ENCODE assay signal across 22 mouse cellular contexts in the genomic region with DNA sequence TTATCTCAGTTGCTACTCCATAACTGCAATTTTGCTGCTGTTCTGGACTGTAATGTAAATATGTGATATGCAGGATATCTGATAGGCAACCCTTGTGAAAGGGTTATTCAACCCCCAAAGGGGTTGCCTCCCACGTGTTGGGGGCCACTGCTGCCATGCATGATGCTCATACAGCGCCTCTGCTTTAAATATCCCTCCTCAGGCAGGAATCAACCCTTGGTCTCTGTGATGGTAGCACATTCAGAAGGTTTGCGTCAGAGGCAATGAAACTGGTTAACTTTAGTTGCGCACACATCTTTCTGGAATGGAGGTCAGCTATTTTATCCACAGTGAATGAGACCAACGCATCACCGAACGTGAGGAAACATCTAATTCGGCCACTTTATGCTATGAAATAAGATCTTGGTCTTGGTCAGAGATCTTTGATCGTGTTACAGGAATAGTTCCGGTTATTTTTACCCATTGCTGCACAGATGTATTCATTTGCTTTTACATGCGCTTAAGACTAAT.
"Had no signal": no experiment of that assay in that cellular context is flagged by ENCODE, and none has a peak within 500 bp of the region (broad histone marks: within the 10 kb centered on the region; RNA-seq: fewer than 3 reads in every experiment).

No protein-coding gene starts in this region.

- H3K4me3 ChIP-seq: heart, embryonic 10.5 days; heart, embryonic 12.5 days; hindbrain, embryonic 13.5 days; hindbrain, embryonic 15.5 days; layer of hippocampus, adult 2 months; left cerebral cortex, adult 2 months; limb, embryonic 10.5 days; limb, embryonic 12.5 days; liver, embryonic 13.5 days; liver, embryonic 15.5 days had no signal

- H3K36me3 ChIP-seq: heart, embryonic 10.5 days; heart, embryonic 12.5 days; hindbrain, embryonic 13.5 days; hindbrain, embryonic 15.5 days; limb, embryonic 10.5 days; limb, embryonic 12.5 days; liver, embryonic 13.5 days; liver, embryonic 15.5 days had no signal

- H3K9ac ChIP-seq: heart, embryonic 12.5 days; hindbrain, embryonic 13.5 days; hindbrain, embryonic 15.5 days; limb, embryonic 12.5 days; liver, embryonic 13.5 days; liver, embryonic 15.5 days had no signal

- ATAC-seq: hindbrain, postnatal 0 days; intestine, embryonic 16.5 days had no signal

- DNase-seq: gastrocnemius, postnatal 14 days; heart, adult 18-20 months; heart, postnatal 10 days; kidney, adult 11 months; kidney, adult 2 months; kidney, postnatal 10 days; kidney, postnatal 25 days; kidney, postnatal 4 days; liver; liver, embryonic 13.5 days had no signal

- H3K4me1 ChIP-seq: heart, embryonic 10.5 days; heart, embryonic 12.5 days; hindbrain, embryonic 13.5 days; hindbrain, embryonic 15.5 days; limb, embryonic 10.5 days; limb, embryonic 12.5 days; liver, embryonic 13.5 days; liver, embryonic 15.5 days had no signal

- H3K9me3 ChIP-seq: heart, embryonic 10.5 days; heart, embryonic 12.5 days; hindbrain, embryonic 13.5 days; hindbrain, embryonic 15.5 days; limb, embryonic 10.5 days; limb, embryonic 12.5 days; liver, embryonic 13.5 days; liver, embryonic 15.5 days had no signal

- H3K27me3 ChIP-seq: heart, embryonic 12.5 days; hindbrain, embryonic 13.5 days; hindbrain, embryonic 15.5 days; limb, embryonic 12.5 days; liver, embryonic 13.5 days; liver, embryonic 15.5 days had no signal

- H3K4me2 ChIP-seq: heart, embryonic 12.5 days; hindbrain, embryonic 13.5 days; hindbrain, embryonic 15.5 days; limb, embryonic 12.5 days; liver, embryonic 11.5 days; liver, embryonic 13.5 days; liver, embryonic 15.5 days had no signal

- H3K27ac ChIP-seq: heart, embryonic 10.5 days; hindbrain, embryonic 13.5 days; hindbrain, embryonic 15.5 days; hindbrain, postnatal 0 days; layer of hippocampus, adult 2 months; left cerebral cortex, adult 2 months; limb, embryonic 10.5 days; limb, embryonic 12.5 days; liver, embryonic 13.5 days; liver, embryonic 15.5 days had no signal
